Mouse (Mus musculus): ENCODE measurements around the gene Gm853.

Gm853 gene

DNA sequence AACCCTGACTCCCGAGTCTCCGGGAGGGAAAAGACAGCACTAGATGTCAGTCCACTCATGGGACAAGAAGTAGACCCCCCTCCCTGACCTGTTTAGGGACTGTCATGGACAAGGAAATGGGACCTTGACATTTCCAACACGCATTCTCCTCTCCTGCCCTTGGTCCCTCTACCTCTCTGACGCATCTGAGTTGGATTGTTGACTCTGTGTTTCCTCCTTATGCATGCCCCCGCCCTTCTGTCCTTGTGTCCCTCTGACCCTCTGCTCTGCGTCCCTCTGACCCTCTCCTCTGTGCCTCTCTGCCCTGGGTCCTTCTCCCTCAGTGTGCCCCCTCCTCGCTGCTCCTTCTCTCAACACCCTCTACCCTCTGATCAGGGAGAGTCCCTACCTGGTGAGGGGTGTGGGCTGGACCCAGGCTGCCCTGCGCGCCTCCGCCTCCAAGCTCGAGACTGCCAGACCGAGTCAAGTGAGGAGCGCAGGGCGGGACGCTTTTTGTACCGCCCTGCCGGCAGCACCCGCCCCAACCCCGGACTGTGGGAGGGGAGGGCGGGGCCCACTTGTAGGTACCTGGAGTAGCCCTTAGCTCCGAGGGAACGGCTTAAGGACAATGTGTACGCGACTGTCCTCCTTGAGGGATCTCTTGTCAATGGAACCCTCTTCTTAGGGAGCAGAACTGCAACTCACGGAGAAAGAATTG, 47.7 kb downstream of the Gm853 start:
- DNase-seq (ENCODE audit: low read depth, low spot score), result peak; percentile 83

DNA sequence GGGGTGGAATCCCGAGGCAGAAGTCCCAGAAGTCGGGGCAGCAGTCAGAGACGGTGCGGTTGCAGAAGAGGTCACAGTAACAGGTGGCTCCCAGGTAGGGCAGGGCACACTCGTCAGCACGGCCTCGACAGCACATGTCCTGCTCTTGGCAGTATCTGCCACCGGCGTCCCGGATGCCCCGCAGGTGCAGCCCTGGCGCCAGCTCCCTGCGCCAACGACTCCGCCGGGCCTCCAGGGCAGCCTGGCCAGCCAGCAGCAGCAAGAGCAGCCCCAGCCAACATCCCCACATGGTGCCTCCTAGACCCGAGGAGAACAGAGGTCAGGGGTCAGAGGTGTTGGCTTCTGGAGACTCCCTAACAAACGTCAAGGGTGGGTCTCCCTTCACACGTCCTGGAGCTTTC, 48.3 kb downstream of the Gm853 start:
- no peak for DNase-seq (ENCODE audit: low read depth, low spot score)

DNA sequence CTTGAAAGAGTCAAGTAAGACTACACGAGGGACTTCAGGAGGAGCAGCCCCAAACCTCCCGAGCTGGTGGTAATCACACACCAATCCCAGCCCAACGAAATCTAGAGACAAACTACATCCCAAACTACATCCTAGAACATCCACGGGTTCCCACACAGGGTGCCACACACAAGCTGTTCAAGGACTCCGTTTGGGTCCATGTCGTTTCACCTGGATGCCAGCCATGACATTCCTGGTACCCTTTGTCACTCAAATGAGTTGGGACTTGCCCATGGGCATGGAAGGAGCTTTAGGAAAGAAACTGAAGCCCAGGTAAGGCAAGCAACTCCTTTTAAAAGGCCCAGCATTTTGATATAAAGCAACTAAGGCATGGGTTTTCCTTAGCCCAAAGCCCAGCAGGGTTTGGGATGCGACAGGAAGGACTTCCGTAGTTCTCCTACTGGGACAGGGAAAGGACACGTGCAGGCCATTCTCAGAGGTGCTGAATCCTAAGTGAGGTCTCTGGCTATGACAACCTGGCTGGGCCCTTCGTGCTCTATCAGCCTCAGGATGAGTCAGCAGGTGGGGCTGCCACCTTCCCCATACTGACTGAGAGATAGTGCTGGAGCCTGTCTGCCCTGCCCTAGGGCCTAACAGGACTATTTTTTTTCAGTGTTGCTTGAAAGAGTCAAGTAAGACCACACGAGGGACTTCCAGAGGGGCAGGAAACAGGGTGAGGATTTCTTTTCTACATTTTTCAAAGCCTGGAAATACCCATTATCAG, 49.0 kb downstream of the Gm853 start:
- no peak for DNase-seq (ENCODE audit: low read depth, low spot score)

DNA sequence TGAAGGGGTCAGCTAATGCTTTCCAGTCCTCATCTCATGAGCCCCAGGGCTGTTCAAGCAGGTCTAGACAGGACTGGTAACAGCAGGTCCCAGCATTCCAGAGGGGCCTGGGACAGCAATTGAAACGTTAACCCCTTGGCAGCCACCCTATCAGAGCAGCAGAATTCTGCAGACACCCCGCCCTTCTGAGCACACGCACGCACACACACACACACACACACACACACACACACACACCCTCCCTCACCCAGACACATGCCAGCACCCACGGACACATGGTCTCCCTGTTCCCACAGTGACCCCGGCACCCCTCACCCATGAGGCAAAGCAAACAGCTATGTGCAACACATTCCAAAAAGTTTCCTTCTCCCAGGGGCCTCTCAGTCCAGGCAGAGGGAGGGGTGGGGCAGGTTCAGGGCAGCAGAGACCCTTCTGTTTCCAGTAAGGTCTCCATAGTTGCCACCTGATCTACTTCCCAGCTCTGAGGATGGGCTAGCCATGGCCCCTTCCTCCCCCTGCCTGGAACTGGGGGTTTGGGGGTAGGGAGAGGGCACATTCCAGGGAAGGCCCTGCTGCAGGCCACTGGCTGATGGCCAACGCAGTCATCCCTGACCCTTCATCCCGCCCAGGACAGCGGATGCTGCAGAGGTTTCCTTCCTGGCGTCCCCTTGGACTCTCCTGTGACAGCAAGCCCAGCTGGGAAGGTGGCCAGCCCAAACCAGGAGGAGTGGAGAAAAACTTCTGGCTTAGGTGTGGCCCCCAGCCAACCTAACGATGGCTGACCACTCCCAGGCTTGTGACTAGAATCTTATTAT, 50.0 kb downstream of the Gm853 start:
- no peak for DNase-seq (ENCODE audit: low read depth, low spot score)

DNA sequence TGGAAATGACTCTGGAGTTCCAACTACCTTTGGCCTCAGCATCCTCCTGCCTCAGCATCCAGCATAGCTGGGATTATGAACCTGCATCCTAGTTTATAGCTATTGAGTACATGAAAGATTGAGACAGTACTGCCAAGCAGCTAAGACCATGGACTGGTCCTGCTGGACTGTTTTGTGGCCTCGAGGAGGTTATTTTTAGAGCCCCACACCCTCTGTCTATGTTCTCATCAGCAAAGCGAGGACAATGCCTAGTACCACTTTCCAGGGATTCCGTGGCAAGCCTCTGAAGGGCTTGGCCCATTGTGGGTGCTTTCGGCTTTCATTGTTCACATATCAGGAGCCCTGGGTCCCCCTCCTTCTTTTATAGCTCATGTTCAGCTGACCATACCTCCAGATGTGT, 51.8 kb downstream of the Gm853 start:
- no peak for DNase-seq (ENCODE audit: low read depth, low spot score)

DNA sequence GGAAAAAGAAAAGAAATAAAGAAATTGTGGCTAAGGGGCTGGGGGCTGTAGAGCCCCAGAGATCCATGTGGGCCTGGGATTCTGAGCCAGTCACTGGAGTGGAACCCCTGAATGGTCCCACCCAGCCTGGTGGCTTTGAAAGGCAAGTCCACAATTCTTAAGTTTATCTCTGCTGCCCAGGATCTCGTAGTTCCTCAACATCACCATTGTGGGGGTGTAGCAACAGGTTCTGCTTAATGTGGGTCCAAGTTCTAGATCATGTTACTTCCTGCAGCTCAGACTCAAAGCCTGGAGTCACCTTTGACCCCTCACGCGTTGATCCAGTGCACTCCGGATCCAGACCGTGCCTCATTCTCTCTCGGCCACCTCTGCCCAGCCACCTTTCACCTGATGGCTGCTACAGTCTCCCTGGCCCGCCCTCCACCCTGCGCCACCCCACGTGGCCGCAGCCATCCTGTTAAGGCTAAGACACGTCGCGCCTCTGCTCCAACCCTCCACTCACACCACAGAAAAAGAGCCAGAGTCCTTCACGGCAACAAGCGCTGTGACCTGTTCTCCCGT, 52.7 kb downstream of the Gm853 start:
- no peak for DNase-seq (ENCODE audit: low read depth, low spot score)

DNA sequence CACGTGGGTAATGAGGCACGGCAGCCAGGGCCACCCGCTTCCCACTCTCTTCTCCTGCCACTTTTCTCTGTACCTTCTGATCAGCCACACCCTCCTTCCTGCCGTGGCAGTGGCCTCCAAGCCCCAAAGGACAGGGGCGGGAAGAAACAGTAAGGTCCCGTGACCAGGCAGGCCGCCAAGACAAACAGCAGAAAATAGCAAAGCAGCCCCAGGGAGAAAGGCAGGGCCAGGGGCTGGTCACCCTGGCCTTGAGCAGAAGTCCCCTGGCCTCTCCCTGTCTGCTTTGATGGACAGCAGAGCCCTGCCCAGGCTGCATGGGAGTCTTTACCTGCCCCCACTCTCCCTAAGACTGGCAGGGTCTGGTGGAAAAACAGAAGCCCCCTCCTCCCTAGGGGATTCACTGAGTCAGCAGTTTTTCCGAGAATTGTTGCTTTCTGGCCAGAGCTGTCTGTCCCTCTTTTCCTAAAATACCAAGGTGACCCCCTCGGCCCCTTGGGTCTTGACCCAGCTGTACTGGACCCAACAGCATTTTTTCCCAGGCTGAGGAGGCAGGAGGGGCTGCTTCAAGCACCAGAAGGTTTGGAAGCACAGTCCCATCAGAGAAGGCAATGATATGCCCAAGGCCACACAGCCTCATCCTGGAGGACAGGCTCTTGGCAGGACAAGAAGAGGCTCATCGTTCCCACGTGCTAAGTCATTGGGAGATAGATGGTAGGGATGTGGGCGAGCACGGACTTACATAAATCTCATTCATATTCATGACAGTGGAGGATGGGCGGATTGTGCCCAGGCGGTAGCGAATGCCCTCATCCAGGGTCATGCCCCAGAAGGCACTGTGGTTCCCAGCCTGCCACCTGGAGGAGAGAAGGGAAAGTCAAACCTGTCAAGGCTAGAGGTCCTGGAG, 53.7 kb downstream of the Gm853 start:
- no peak for DNase-seq (ENCODE audit: low read depth, low spot score)

DNA sequence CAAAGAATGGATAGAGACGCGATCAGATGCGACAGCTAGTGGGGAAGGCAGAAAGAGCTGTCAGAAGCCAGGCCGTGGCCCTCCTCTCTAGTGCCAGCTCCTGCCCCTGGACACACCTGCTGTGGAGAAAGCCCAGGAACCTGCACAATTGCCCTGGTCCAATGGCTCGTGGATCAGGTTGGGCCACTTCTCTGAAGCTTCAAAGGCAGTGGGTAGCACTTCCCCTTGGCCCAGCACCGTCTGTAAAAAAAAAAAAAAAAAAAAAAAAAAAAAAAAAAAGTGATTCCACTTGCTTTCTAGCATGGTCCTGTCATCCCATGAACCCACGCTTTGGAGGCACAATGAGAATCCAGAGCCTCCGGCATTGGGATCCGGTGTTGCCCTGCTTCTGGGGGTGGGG, 54.4 kb downstream of the Gm853 start:
- DNase-seq (ENCODE audit: low read depth, low spot score), result no peak

DNA sequence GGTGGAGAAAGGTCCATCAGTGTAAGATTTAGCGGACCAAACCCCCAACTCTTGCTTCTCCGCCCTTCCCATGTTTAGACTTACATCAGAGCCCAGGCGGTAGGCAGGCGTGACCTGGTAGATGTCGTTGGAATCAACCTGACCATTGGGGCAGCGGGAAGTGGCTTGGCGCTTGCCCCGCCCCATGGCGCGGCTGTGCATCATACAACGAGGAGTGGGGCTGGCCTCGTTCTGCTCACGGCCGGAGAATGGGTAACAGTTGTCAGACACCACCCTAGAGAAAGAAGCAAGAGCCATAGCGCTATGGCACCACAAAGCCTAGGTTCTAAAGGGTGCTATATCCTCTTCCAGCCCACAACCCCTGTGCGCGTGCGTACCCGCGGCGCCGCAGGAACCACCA, 54.9 kb downstream of the Gm853 start:
- DNase-seq (ENCODE audit: low read depth, low spot score), result no peak

DNA sequence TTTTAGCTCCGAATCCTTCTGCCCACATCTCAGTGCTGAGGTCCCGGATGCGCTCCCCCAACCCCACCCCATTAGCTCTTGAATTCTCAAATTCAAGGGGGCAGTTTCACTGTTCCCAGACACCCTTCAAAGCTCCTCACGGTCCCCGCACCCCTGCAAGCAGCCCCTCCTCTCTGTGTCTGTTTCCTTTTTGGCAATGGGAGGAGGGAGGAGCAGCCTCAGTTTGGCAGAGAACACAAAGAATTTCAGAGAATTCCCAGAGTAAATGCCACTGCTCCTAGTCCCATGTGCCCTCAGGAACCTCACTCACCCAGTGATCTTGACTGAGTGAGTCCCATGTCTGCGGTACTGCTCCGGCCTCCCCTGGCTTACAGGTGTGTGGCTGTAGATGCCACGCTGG, 55.6 kb downstream of the Gm853 start:
- no peak for DNase-seq (ENCODE audit: low read depth, low spot score)

DNA sequence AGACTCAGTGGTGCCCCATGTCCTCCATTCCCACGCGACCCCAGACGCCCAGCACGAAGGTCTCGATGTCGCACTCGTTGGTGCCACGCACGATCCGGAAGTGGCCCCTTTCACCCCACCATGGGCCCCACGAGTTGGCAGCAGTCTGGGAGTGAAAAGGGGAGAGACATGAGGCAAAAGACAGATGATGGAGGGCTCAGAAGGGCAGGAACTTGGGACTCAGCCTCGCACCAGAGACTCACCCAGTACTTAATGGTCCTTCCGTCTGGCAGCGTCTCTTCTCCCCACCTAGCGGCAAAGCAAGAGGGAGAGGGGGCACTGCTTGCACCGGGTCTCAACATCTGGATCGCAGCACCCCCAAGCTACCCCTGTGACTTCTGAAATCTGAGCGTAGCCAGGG, 56.1 kb downstream of the Gm853 start:
- DNase-seq (ENCODE audit: low read depth, low spot score), result no peak

DNA sequence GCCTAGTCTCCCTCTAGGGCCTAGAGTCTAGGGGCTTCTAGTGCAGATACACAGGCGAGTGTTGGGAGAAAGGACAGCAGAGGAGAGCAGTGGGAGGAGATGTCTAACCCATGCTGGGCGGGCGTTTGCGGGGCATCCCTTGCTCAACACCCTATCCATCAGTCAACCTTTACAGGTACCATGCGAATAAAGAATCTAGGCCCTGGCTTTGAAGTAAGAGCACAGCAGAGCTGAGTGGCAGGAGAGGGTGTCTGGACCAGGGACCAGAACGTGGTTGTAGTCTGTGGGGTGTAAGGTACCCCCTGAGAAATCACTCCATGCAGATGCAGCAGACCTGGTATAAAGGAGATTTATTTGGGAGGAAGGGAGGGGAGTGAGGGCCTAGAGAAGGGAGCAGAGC, 58.1 kb downstream of the Gm853 start:
- DNase-seq (ENCODE audit: low read depth, low spot score), result no peak

DNA sequence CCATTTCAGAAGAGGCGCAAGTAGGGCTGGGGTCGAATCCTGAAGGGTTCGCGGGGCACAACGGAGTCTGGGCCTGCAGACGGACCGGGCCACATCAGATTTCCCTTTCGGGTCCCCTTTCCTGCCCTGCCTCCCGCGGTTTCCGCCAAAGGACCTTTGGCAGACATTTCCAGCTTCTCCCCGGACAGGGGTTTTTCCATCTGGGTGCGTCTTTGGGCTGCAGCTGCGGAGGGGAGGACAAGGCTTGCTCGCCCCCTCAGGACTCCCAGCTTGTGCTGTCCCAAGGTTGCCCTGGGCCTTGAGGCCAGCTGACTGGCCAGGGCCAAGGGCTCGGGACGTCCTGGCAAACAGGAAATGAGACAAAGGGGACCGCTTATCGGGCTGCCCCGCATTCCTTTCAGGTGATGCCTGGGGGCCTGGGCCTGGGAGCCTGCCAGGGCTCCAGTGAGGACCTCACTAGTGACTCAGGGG, 58.8 kb downstream of the Gm853 start:
- DNase-seq (ENCODE audit: low read depth, low spot score), result no peak

DNA sequence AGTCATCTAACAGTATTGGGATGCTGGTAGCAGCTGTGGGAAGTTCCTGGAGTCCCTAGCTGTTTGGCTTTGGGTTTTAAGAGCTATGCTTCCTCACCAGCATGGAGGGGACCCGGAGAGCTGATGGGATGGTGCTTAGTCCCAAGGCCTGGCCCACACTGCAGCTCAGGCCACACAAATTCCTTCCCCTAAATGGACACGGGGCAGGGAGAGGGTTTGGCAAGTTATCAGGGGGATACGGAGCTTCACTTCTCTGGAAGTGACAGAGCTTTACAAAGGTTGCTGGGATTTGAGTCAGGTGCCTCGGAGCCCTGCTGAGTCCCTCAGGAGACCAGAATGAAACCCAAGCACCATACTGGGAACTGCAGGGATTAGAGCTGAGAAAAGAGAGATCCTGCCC, 60.9 kb downstream of the Gm853 start:
- no peak for DNase-seq (ENCODE audit: low read depth, low spot score)
